Mouse (Mus musculus): Measurements from ENCODE around the gene Dennd2a.

DNA sequence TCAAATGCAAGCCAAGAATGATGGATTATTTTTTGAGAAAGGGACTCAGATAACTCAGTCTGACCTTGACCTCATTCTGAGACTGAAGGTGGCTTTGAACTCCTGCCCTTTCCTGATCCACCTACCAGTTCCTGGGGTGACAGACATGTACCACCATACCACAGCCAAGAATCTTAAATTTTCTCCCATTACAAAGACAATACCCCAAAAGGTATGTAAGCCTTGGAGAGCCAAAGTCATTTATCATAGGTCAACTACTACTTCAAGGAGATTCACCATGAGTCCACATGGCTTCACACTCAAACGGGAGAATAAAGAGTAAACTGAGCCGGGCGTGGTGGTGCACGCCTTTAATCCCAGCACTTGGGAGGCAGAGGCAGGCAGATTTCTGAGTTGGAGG is 107.1 kb downstream of the Dennd2a start:
- TF ChIP-seq CTCF (IDR thresholded peaks at IDR 0.05; ENCODE audit: borderline replicate concordance, extremely low read depth, insufficient read depth, insufficient read length) (no peak), POLR2A (IDR thresholded peaks at IDR 0.05; ENCODE audit: borderline replicate concordance, extremely low read depth, insufficient read depth, insufficient read length, poor library complexity, severe bottlenecking) (no peak)

Measured in brain, embryonic 14.5 days (tissue).